Mouse (Mus musculus) E14TG2a.4 (cell line): ENCODE results near the gene Olfr17.
"Not testable (repeated sequence)": the region's sequence is repeated elsewhere in the genome, so short reads cannot be mapped to it uniquely, and the experiment has no call there.

Experiments
- CTCF ChIP-seq: conservative IDR thresholded peaks from 2 replicates; pipeline ENCODE4 v1.5.1; 2014; ENCODE audit warnings: low read length
- NANOG ChIP-seq: IDR thresholded peaks from 2 replicates; pipeline ENCODE4 v1.6.1; 2014; ENCODE audit warnings: borderline replicate concordance, low read length, mixed read lengths

- not testable (repeated sequence) for TF ChIP-seq CTCF, NANOG
These were observed 45.0 kb downstream of the Olfr17 start, which contains the start of gene Olfr716 for GRCm38 (mm10) chr7:107138027-107138426.
